In the genomic region with DNA sequence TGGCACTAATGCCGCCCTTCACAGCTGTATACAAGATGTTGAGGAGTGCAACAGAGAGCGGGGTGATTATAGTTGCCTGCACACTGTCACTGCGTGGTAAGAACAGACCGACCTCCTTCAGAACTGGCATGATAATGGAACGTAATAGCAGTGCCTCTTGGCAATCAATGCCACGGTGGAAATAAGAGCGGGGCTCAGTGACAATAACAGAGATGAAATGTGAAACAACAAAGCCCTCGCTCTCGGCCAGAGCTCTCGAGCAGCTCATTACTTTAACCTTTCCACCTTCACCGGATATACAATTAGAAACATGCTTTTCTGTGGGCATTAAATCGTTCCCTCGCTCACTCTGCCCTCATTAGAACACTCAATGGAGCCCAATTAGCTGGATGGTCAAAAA, we compare ENCODE assay signal across 16 mouse cellular contexts.
A peak's percentile ranks its signal among the peaks of the same experiment; 100 is the strongest.
DNase-seq lines count a peak whose midpoint lies in the region; ATAC-seq and TF ChIP-seq lines count a peak whose summit lies in the region.
"Had no signal": no experiment of that assay in that cellular context is flagged by ENCODE, and none has a peak within 500 bp of the region (broad histone marks: within the 10 kb centered on the region; RNA-seq: fewer than 3 reads in every experiment).

No protein-coding gene starts in this region.

- no peaks in the 10 kb centered on the region for H3K9me3 ChIP-seq in midbrain, embryonic 12.5 days
- no peaks in the 10 kb centered on the region for H3K9me3 ChIP-seq in midbrain, embryonic 11.5 days (ENCODE audit: control insufficient read depth, low read length)
- H3K9me3 ChIP-seq in forebrain, embryonic 11.5 days (ENCODE audit: control insufficient read depth, low read length), result no peaks in the 10 kb centered on the region
- H3K9me3 ChIP-seq in limb, embryonic 10.5 days (replicated peaks), result no peaks in the 10 kb centered on the region
- no peaks in the 10 kb centered on the region for H3K9me3 ChIP-seq in intestine, postnatal 0 days (ENCODE audit: control insufficient read depth)
- H3K9me3 ChIP-seq: hindbrain, embryonic 13.5 days; liver, embryonic 15.5 days; neural tube, embryonic 12.5 days had no signal

- no peak overlapping the region for H3K4me3 ChIP-seq in midbrain, embryonic 12.5 days
- H3K4me3 ChIP-seq in midbrain, embryonic 11.5 days (ENCODE audit: low read depth, low read length), result no peak overlapping the region
- no peak overlapping the region for H3K4me3 ChIP-seq in forebrain, embryonic 11.5 days (ENCODE audit: low read depth, low read length)
- H3K4me3 ChIP-seq in limb, embryonic 10.5 days, result peak overlapping the region; percentile 28; the same call in 1 of the 2 replicates
- H3K4me3 ChIP-seq in intestine, postnatal 0 days (ENCODE audit: low read depth, low read length), result no peak overlapping the region
- H3K4me3 ChIP-seq: hindbrain, embryonic 13.5 days; liver, embryonic 15.5 days; neural tube, embryonic 12.5 days had no signal

- no peak for TF ChIP-seq CTCF in intestine, postnatal 0 days (IDR thresholded peaks at IDR 0.05; ENCODE audit: low read depth)

- no peak overlapping the region for H3K27ac ChIP-seq in midbrain, embryonic 12.5 days (replicated peaks)
- no peak overlapping the region for H3K27ac ChIP-seq in midbrain, embryonic 11.5 days (ENCODE audit: low read depth, low read length)
- peak overlapping the region; percentile 31; the same call in 1 of the 2 replicates for H3K27ac ChIP-seq in forebrain, embryonic 11.5 days (ENCODE audit: low read depth, low read length)
- peak overlapping the region; percentile 83 for H3K27ac ChIP-seq in limb, embryonic 10.5 days
- H3K27ac ChIP-seq in intestine, postnatal 0 days (ENCODE audit: low read depth, low read length), result no peak overlapping the region
- H3K27ac ChIP-seq: hindbrain, embryonic 13.5 days; liver, embryonic 15.5 days; neural tube, embryonic 12.5 days had no signal

- peaks cover 5% of the 10 kb centered on the region; the same call in 1 of the 2 replicates for H3K4me1 ChIP-seq in midbrain, embryonic 12.5 days
- no peaks in the 10 kb centered on the region for H3K4me1 ChIP-seq in midbrain, embryonic 11.5 days (ENCODE audit: control insufficient read depth, insufficient read depth, low read length)
- H3K4me1 ChIP-seq in forebrain, embryonic 11.5 days (replicated peaks; ENCODE audit: control insufficient read depth, insufficient read depth, low read length), result 0 out of 2 replicates have a peak, but pooled peaks cover 2% of the 10 kb centered on the region
- H3K4me1 ChIP-seq in limb, embryonic 10.5 days, result peaks cover 56% of the 10 kb centered on the region
- no peaks in the 10 kb centered on the region for H3K4me1 ChIP-seq in intestine, postnatal 0 days (replicated peaks; ENCODE audit: control insufficient read depth, insufficient read depth, low read length)
- H3K4me1 ChIP-seq: hindbrain, embryonic 13.5 days; liver, embryonic 15.5 days; neural tube, embryonic 12.5 days had no signal

- 65% methylated on average over 13 of the region's 13 CpGs for WGBS in midbrain, embryonic 12.5 days
- 71% methylated on average over 13 of the region's 13 CpGs for WGBS in midbrain, embryonic 11.5 days
- WGBS in forebrain, embryonic 11.5 days, result 21% methylated on average over 13 of the region's 13 CpGs
- WGBS in limb, embryonic 10.5 days, result 16% methylated on average over 13 of the region's 13 CpGs
- WGBS in intestine, postnatal 0 days, result 76% methylated on average over 13 of the region's 13 CpGs

- no peak overlapping the region for H3K9ac ChIP-seq in midbrain, embryonic 12.5 days (replicated peaks)
- no peak overlapping the region for H3K9ac ChIP-seq in midbrain, embryonic 11.5 days (ENCODE audit: low read length)
- no peak overlapping the region; the same call in 1 of the 2 replicates for H3K9ac ChIP-seq in forebrain, embryonic 11.5 days (ENCODE audit: low read length)
- no peak overlapping the region for H3K9ac ChIP-seq in intestine, postnatal 0 days (ENCODE audit: low read depth, low read length)
- H3K9ac ChIP-seq: hindbrain, embryonic 13.5 days; liver, embryonic 15.5 days; neural tube, embryonic 12.5 days had no signal

- ATAC-seq in midbrain, embryonic 12.5 days (ENCODE audit: low FRiP score, low read depth), result peak; percentile 56; the same call in 1 of the 2 replicates
- no peak for ATAC-seq in midbrain, embryonic 11.5 days (ENCODE audit: low FRiP score)
- peak; percentile 93 for ATAC-seq in forebrain, embryonic 11.5 days (replicated peaks; ENCODE audit: low FRiP score)
- ATAC-seq in intestine, postnatal 0 days, result no peak
- no peak for ATAC-seq in CD4-positive, CD25-positive, alpha-beta regulatory T cell, adult 4 months

- no peaks in the 10 kb centered on the region for H3K36me3 ChIP-seq in midbrain, embryonic 12.5 days
- no peaks in the 10 kb centered on the region for H3K36me3 ChIP-seq in midbrain, embryonic 11.5 days (ENCODE audit: control insufficient read depth, insufficient read depth, low read length)
- no peaks in the 10 kb centered on the region for H3K36me3 ChIP-seq in forebrain, embryonic 11.5 days (ENCODE audit: control insufficient read depth, insufficient read depth, low read length)
- H3K36me3 ChIP-seq in limb, embryonic 10.5 days, result no peaks in the 10 kb centered on the region
- no peaks in the 10 kb centered on the region for H3K36me3 ChIP-seq in intestine, postnatal 0 days (ENCODE audit: control insufficient read depth, insufficient read depth)
- H3K36me3 ChIP-seq: hindbrain, embryonic 13.5 days; liver, embryonic 15.5 days; neural tube, embryonic 12.5 days had no signal

- no peaks in the 10 kb centered on the region for H3K27me3 ChIP-seq in midbrain, embryonic 12.5 days
- no peaks in the 10 kb centered on the region for H3K27me3 ChIP-seq in midbrain, embryonic 11.5 days (ENCODE audit: control insufficient read depth, insufficient read depth, low read length)
- no peaks in the 10 kb centered on the region for H3K27me3 ChIP-seq in forebrain, embryonic 11.5 days (ENCODE audit: control insufficient read depth, insufficient read depth, low read length)
- H3K27me3 ChIP-seq in limb, embryonic 10.5 days (ENCODE audit: low read depth, poor library complexity, severe bottlenecking), result 0 out of 2 replicates have a peak, but pooled peaks cover 2% of the 10 kb centered on the region
- no peaks in the 10 kb centered on the region for H3K27me3 ChIP-seq in intestine, postnatal 0 days (replicated peaks; ENCODE audit: control insufficient read depth, insufficient read depth, low read length)
- H3K27me3 ChIP-seq: hindbrain, embryonic 13.5 days; liver, embryonic 15.5 days; neural tube, embryonic 12.5 days had no signal

- H3K4me2 ChIP-seq in midbrain, embryonic 12.5 days (replicated peaks), result no peak overlapping the region
- no peak overlapping the region for H3K4me2 ChIP-seq in midbrain, embryonic 11.5 days
- peak overlapping the region; percentile 21; the same call in 1 of the 2 replicates for H3K4me2 ChIP-seq in forebrain, embryonic 11.5 days (ENCODE audit: low read depth, low read length, severe bottlenecking)
- no peak overlapping the region for H3K4me2 ChIP-seq in intestine, postnatal 0 days (replicated peaks; ENCODE audit: low read depth)
- H3K4me2 ChIP-seq: hindbrain, embryonic 13.5 days; liver, embryonic 15.5 days; neural tube, embryonic 12.5 days had no signal

- no peak for DNase-seq in midbrain, embryonic 11.5 days (ENCODE audit: low spot score, missing footprints)
- no peak for DNase-seq in forebrain, embryonic 11.5 days (ENCODE audit: low spot score)
- DNase-seq in limb, embryonic 10.5 days (ENCODE audit: low spot score), result peak; percentile 59
- DNase-seq in spleen, adult 12 weeks (ENCODE audit: low spot score), result no peak
- no peak for DNase-seq in layer of hippocampus, postnatal 36 days
- DNase-seq: cerebellum, postnatal 14 days; kidney, adult 18-20 months; kidney, postnatal 14 days; lung, postnatal 10 days; thymus, adult 2 months had no signal

Comparison
In these comparisons a context has a peak if more than half of its experiments do, and no peak if none do; other contexts are left out.
1. ATAC-seq: peak in midbrain, embryonic 12.5 days (single experiment) and forebrain, embryonic 11.5 days (single experiment); none in midbrain, embryonic 11.5 days (single experiment), intestine, postnatal 0 days (single experiment) and CD4-positive, CD25-positive, alpha-beta regulatory T cell, adult 4 months (single experiment).
2. H3K27ac ChIP-seq: peak in forebrain, embryonic 11.5 days (single experiment) and limb, embryonic 10.5 days (single experiment); none in midbrain, embryonic 12.5 days (single experiment), midbrain, embryonic 11.5 days (single experiment) and intestine, postnatal 0 days (single experiment).